Mouse (Mus musculus) intestine, embryonic 15.5 days (tissue): ENCODE measurements around the gene Prmt9. TPM values are rescaled to one million over a fixed set of nuclear protein-coding genes. Genes with fewer than 3 reads are reported as not detected.

Source experiments
- ATAC-seq: fragments of 200-750 bp; cut with Nextera tagmentation; 2 replicates; pipeline ENCODE4 v1.8.0; 2017; ENCODE audit warnings: moderate TSS enrichment, moderate library complexity
- H3K27ac ChIP-seq: fragments of 300-500 bp; sonication (generic); 2 replicates; pipeline ENCODE4 v1.5.1; 2015; ENCODE audit warnings: mild to moderate bottlenecking, inconsistent platforms
- H3K27me3 ChIP-seq: fragments of 300-500 bp; sonication (generic); replicated peaks from 2 replicates; pipeline ENCODE4 v1.6.1; 2015; ENCODE audit warnings: inconsistent platforms
- H3K36me3 ChIP-seq: fragments of 300-500 bp; sonication (generic); 2 replicates; pipeline ENCODE4 v1.6.1; 2015; ENCODE audit warnings: inconsistent platforms
- H3K4me1 ChIP-seq: fragments of 300-500 bp; sonication (generic); replicated peaks from 2 replicates; pipeline ENCODE4 v1.6.1; 2015; ENCODE audit warnings: inconsistent platforms
- H3K4me2 ChIP-seq: fragments of 300-500 bp; sonication (generic); replicated peaks from 2 replicates; pipeline ENCODE4 v1.6.1; 2015; ENCODE audit warnings: mild to moderate bottlenecking, inconsistent platforms
- H3K4me3 ChIP-seq: fragments of 300-500 bp; sonication (generic); replicated peaks from 2 replicates; pipeline ENCODE4 v1.5.1; 2015; ENCODE audit warnings: inconsistent platforms
- H3K9ac ChIP-seq: fragments of 300-500 bp; sonication (generic); 2 replicates; pipeline ENCODE4 v1.6.1; 2015; ENCODE audit warnings: inconsistent platforms
- H3K9me3 ChIP-seq: fragments of 300-500 bp; sonication (generic); 2 replicates; pipeline ENCODE4 v1.6.1; 2016; ENCODE audit warnings: inconsistent platforms
- WGBS: fragments of 180-500 bp; shearing (Covaris S2); methylation state at CpG from one replicate; pipeline ENCODE4 v1.1.7; 2015; 5-methylcytosine and 5-hydroxymethylcytosine counted together
- polyA plus RNA-seq: library from polyadenylated mRNA; unstranded; fragments of >200 nt; fragmentation: Nextera tagmentation; extraction: Ambion mirVana; gene quantifications from 2 replicates; pipeline ENCODE4 v1.2.1, GENCODE M21; 2015

The Prmt9 gene
- polyA plus RNA-seq, 1 experiment from 2014 or later, result 16.6 TPM

GRCm38 (mm10) chr8:77538256-77538655, 10.9 kb upstream of the Prmt9 start:
- Histone ChIP-seq H3K4me1 (no peaks in the 10 kb centered on the region), H3K9me3 (no peaks in the 10 kb centered on the region), H3K9ac (no peak overlapping the region), H3K36me3 (no peaks in the 10 kb centered on the region), H3K27ac (no peak overlapping the region), H3K4me2 (no peak overlapping the region), H3K4me3 (no peak overlapping the region), H3K27me3 (no peaks in the 10 kb centered on the region)
- WGBS, result 84% methylated on average over 1 of the region's 1 CpGs
- ATAC-seq, result no peak

GRCm38 (mm10) chr8:77543152-77543777, 5.9 kb upstream of the Prmt9 start:
- Histone ChIP-seq H3K4me1 (no peaks in the 10 kb centered on the region), H3K9me3 (no peaks in the 10 kb centered on the region), H3K36me3 (no peaks in the 10 kb centered on the region), H3K9ac (no peak overlapping the region), H3K4me2 (no peak overlapping the region), H3K27ac (no peak overlapping the region), H3K27me3 (no peaks in the 10 kb centered on the region), H3K4me3 (no peak overlapping the region)
- ATAC-seq, result no peak
- 77% methylated on average over 6 of the region's 6 CpGs for WGBS

GRCm38 (mm10) chr8:77544428-77544827, 4.8 kb upstream of the Prmt9 start:
- H3K27me3 ChIP-seq, result no peaks in the 10 kb centered on the region
- WGBS, result 65% methylated on average over 3 of the region's 3 CpGs

GRCm38 (mm10) chr8:77545616-77546015, 3.6 kb upstream of the Prmt9 start:
- H3K9me3 ChIP-seq, result no peaks in the 10 kb centered on the region
- H3K4me1 ChIP-seq, result no peaks in the 10 kb centered on the region
- no peak overlapping the region for H3K27ac ChIP-seq
- no peak overlapping the region for H3K4me2 ChIP-seq
- no peaks in the 10 kb centered on the region for H3K36me3 ChIP-seq
- no peak overlapping the region for H3K4me3 ChIP-seq
- no peaks in the 10 kb centered on the region for H3K27me3 ChIP-seq
- H3K9ac ChIP-seq, result no peak overlapping the region
- 87% methylated on average over 4 of the region's 4 CpGs for WGBS
- no peak for ATAC-seq

More at GRCm38 (mm10) chr8:77544428-77544827, 4.8 kb upstream of the Prmt9 start:
- Histone ChIP-seq H3K4me2 (no peak overlapping the region), H3K9ac (no peak overlapping the region), H3K4me3 (no peak overlapping the region), H3K9me3 (no peaks in the 10 kb centered on the region), H3K36me3 (no peaks in the 10 kb centered on the region), H3K4me1 (no peaks in the 10 kb centered on the region), H3K27ac (no peak overlapping the region)
- no peak for ATAC-seq

GRCm38 (mm10) chr8:77549881-77550580, 834 bp downstream of the Prmt9 start:
- 18% methylated on average over 7 of the region's 7 CpGs for WGBS
- 0 out of 2 replicates have a peak, but pooled peaks cover 2% of the 10 kb centered on the region for H3K4me1 ChIP-seq
- peak overlapping the region; percentile 82 for H3K4me3 ChIP-seq
- peak overlapping the region; percentile 86; the same call in 1 of the 2 replicates for H3K27ac ChIP-seq
- peak overlapping the region; percentile 91 for H3K9ac ChIP-seq
- no peak for ATAC-seq
- peak overlapping the region; percentile 72 for H3K4me2 ChIP-seq
- no peaks in the 10 kb centered on the region for H3K27me3 ChIP-seq
- H3K36me3 ChIP-seq, result peaks cover 15% of the 10 kb centered on the region
- no peaks in the 10 kb centered on the region for H3K9me3 ChIP-seq

- 0 out of 2 replicates have a peak, but pooled peaks cover 2% of the 10 kb centered on the region for H3K4me1 ChIP-seq
- no peak for ATAC-seq
- H3K4me2 ChIP-seq, result no peak overlapping the region
- H3K9ac ChIP-seq, result no peak overlapping the region
- no peaks in the 10 kb centered on the region for H3K27me3 ChIP-seq
- no peaks in the 10 kb centered on the region for H3K9me3 ChIP-seq
- WGBS, result 96% methylated on average over 3 of the region's 3 CpGs
- H3K36me3 ChIP-seq, result peaks cover 15% of the 10 kb centered on the region
- no peak overlapping the region for H3K27ac ChIP-seq
- H3K4me3 ChIP-seq, result no peak overlapping the region
Measured at GRCm38 (mm10) chr8:77552491-77552890, 3.3 kb downstream of the Prmt9 start.

GRCm38 (mm10) chr8:77561441-77561840, 12.2 kb downstream of the Prmt9 start:
- 68% methylated on average over 3 of the region's 3 CpGs for WGBS

GRCm38 (mm10) chr8:77574229-77574628, 25.0 kb downstream of the Prmt9 start:
- 86% methylated on average over 5 of the region's 5 CpGs for WGBS
- H3K27ac ChIP-seq, result no peak overlapping the region
- no peaks in the 10 kb centered on the region for H3K4me1 ChIP-seq
- H3K36me3 ChIP-seq, result peaks cover 12% of the 10 kb centered on the region
- no peaks in the 10 kb centered on the region for H3K9me3 ChIP-seq
- H3K27me3 ChIP-seq, result no peaks in the 10 kb centered on the region
- no peak overlapping the region for H3K4me2 ChIP-seq
- H3K9ac ChIP-seq, result no peak overlapping the region
- H3K4me3 ChIP-seq, result no peak overlapping the region
- no peak for ATAC-seq

More at GRCm38 (mm10) chr8:77561441-77561840, 12.2 kb downstream of the Prmt9 start:
- Histone ChIP-seq H3K9ac (no peak overlapping the region), H3K27me3 (no peaks in the 10 kb centered on the region), H3K27ac (no peak overlapping the region), H3K9me3 (no peaks in the 10 kb centered on the region), H3K4me1 (no peaks in the 10 kb centered on the region), H3K4me2 (no peak overlapping the region), H3K36me3 (peaks cover 27% of the 10 kb centered on the region), H3K4me3 (no peak overlapping the region)
- ATAC-seq, result no peak

- Histone ChIP-seq H3K27ac (no peak overlapping the region), H3K4me1 (no peaks in the 10 kb centered on the region), H3K36me3 (peaks cover 9% of the 10 kb centered on the region; the same call in 1 of the 2 replicates), H3K4me2 (no peak overlapping the region), H3K27me3 (no peaks in the 10 kb centered on the region), H3K9ac (no peak overlapping the region), H3K9me3 (no peaks in the 10 kb centered on the region), H3K4me3 (no peak overlapping the region)
- whole genome bisulfite sequencing, result 95% methylated on average over 7 of the region's 7 CpGs
- no peak for ATAC-seq
Measured at GRCm38 (mm10) chr8:77577674-77578073, 28.5 kb downstream of the Prmt9 start.

- Histone ChIP-seq H3K27ac (no peak overlapping the region), H3K4me2 (no peak overlapping the region), H3K4me1 (no peaks in the 10 kb centered on the region), H3K27me3 (no peaks in the 10 kb centered on the region), H3K9me3 (no peaks in the 10 kb centered on the region), H3K36me3 (peaks cover 9% of the 10 kb centered on the region; the same call in 1 of the 2 replicates), H3K9ac (no peak overlapping the region), H3K4me3 (no peak overlapping the region)
- ATAC-seq, result no peak
- WGBS, result 80% methylated on average over 4 of the region's 4 CpGs
Measured at GRCm38 (mm10) chr8:77584174-77584573, 35.0 kb downstream of the Prmt9 start.

GRCm38 (mm10) chr8:77609621-77610020, 60.4 kb downstream of the Prmt9 start:
- ATAC-seq, result no peak
- Histone ChIP-seq H3K36me3 (no peaks in the 10 kb centered on the region), H3K4me1 (peaks cover 2% of the 10 kb centered on the region; the same call in 1 of the 2 replicates), H3K9me3 (no peaks in the 10 kb centered on the region), H3K27me3 (no peaks in the 10 kb centered on the region), H3K27ac (no peak overlapping the region), H3K9ac (peak overlapping the region; percentile 56), H3K4me3 (peak overlapping the region; percentile 70), H3K4me2 (peak overlapping the region; percentile 75)
- 7% methylated on average over 7 of the region's 7 CpGs for WGBS

GRCm38 (mm10) chr8:77610374-77610969, 61.3 kb downstream of the Prmt9 start, which contains the start of gene Tmem184c:
Tmem184c (minus strand) TSS chr8:77610698.
- H3K4me3 ChIP-seq, result peak within 1 kb of the TSS; percentile 70
- H3K9me3 ChIP-seq, result no peaks in the 10 kb centered on the region
- H3K9ac ChIP-seq, result peak within 1 kb of the TSS; percentile 56
- H3K27me3 ChIP-seq, result no peaks in the 10 kb centered on the region
- ATAC-seq, result peak; percentile 99
- H3K27ac ChIP-seq, result peak within 1 kb of the TSS; percentile 51; the same call in 1 of the 2 replicates
- H3K4me1 ChIP-seq, result peaks cover 2% of the 10 kb centered on the region; the same call in 1 of the 2 replicates
- peak within 1 kb of the TSS; percentile 75 for H3K4me2 ChIP-seq
- under 1% methylated on average over 36 of the region's 36 CpGs for WGBS
- H3K36me3 ChIP-seq, result no peaks in the 10 kb centered on the region
